Mouse (Mus musculus): ENCODE results near the gene Smarce1.
"Not testable (repeated sequence)": the region's sequence is repeated elsewhere in the genome, so short reads cannot be mapped to it uniquely, and the experiment has no call there.

Smarce1 gene

GRCm38 (mm10) chr11:99230261-99231048, at the start of gene Smarce1:
Smarce1 (minus strand) TSS chr11:99231017.
- DNase-seq, result peak; percentile 92

GRCm38 (mm10) chr11:99279986-99280385, 49.2 kb upstream of the Smarce1 start:
- DNase-seq, result no peak

- no peak for DNase-seq
Measured at GRCm38 (mm10) chr11:99276786-99277185, 46.0 kb upstream of the Smarce1 start.

GRCm38 (mm10) chr11:99275624-99276023, 44.8 kb upstream of the Smarce1 start:
- DNase-seq, result no peak

GRCm38 (mm10) chr11:99272721-99273120, 41.9 kb upstream of the Smarce1 start:
- no peak for DNase-seq

- DNase-seq, result no peak
Measured at GRCm38 (mm10) chr11:99269192-99269591, 38.4 kb upstream of the Smarce1 start.

- no peak for DNase-seq
Measured at GRCm38 (mm10) chr11:99265796-99266195, 35.0 kb upstream of the Smarce1 start.

- no peak for DNase-seq
Measured at GRCm38 (mm10) chr11:99265220-99265619, 34.4 kb upstream of the Smarce1 start.

- DNase-seq, result no peak
Measured at GRCm38 (mm10) chr11:99256213-99256612, 25.4 kb upstream of the Smarce1 start.

GRCm38 (mm10) chr11:99255316-99255715, 24.5 kb upstream of the Smarce1 start:
- DNase-seq, result no peak

GRCm38 (mm10) chr11:99253893-99254292, 23.1 kb upstream of the Smarce1 start:
- no peak for DNase-seq

GRCm38 (mm10) chr11:99252671-99253070, 21.9 kb upstream of the Smarce1 start:
- DNase-seq, result peak; percentile 20

- no peak for DNase-seq
Measured at GRCm38 (mm10) chr11:99250666-99251065, 19.8 kb upstream of the Smarce1 start.

- DNase-seq, result no peak
Measured at GRCm38 (mm10) chr11:99250241-99250640, 19.4 kb upstream of the Smarce1 start.

- DNase-seq, result peak; percentile 43
Measured at GRCm38 (mm10) chr11:99249115-99249514, 18.3 kb upstream of the Smarce1 start.

- no peak for DNase-seq
Measured at GRCm38 (mm10) chr11:99247916-99248315, 17.1 kb upstream of the Smarce1 start.

GRCm38 (mm10) chr11:99244519-99244918, 13.7 kb upstream of the Smarce1 start:
- not testable (repeated sequence) for DNase-seq

GRCm38 (mm10) chr11:99243820-99244374, 13.1 kb upstream of the Smarce1 start, which contains the start of gene Krt222:
Krt222 (minus strand) TSS chr11:99244085.
- peak; percentile 60 for DNase-seq

GRCm38 (mm10) chr11:99243200-99243819, 12.5 kb upstream of the Smarce1 start:
- no peak for DNase-seq

GRCm38 (mm10) chr11:99242056-99242455, 11.2 kb upstream of the Smarce1 start:
- no peak for DNase-seq

- DNase-seq, result no peak
Measured at GRCm38 (mm10) chr11:99238468-99238867, 7.7 kb upstream of the Smarce1 start.

GRCm38 (mm10) chr11:99231049-99231816, 416 bp upstream of the Smarce1 start:
- no peak for DNase-seq

- peak; percentile 45 for DNase-seq
Measured at GRCm38 (mm10) chr11:99229641-99230260, 1.1 kb downstream of the Smarce1 start.
